Mouse (Mus musculus) midbrain, postnatal 0 days (tissue): ENCODE measurements at regions not wholly inside any gene's neighbourhood (a gene's known extent, or its start where the extent isn't known, plus 50 kb on each side); places are given as distances from the start of the nearest gene placed in this dataset. TPM values are rescaled to one million over a fixed set of nuclear protein-coding genes. Genes with fewer than 3 reads are reported as not detected.
A peak's percentile ranks its signal among the peaks of the same experiment; 100 is the strongest.

ENCODE experiments used
- ATAC-seq: fragments of 200-750 bp; cut with Nextera tagmentation; 2 replicates; pipeline ENCODE4 v1.8.0; 2017; ENCODE audit warnings: moderate number of reproducible peaks, mild to moderate bottlenecking, moderate TSS enrichment, moderate library complexity; ENCODE audit not compliant: low FRiP score
- DNase-seq: peaks from one replicate; pipeline ENCODE4 v3.0.0-alpha.2; 2015; ENCODE audit warnings: low spot score
- H3K27ac ChIP-seq: fragments of 300-500 bp; sonication (generic); 2 replicates; pipeline ENCODE4 v1.5.1; 2014; ENCODE audit warnings: low read depth, mild to moderate bottlenecking, low read length, mixed read lengths
- H3K27me3 ChIP-seq: fragments of 300-500 bp; sonication (generic); 2 replicates; pipeline ENCODE4 v1.6.1; 2014; ENCODE audit warnings: low read length, control low read depth, mixed read lengths; ENCODE audit not compliant: insufficient read depth
- H3K36me3 ChIP-seq: fragments of 300-500 bp; sonication (generic); 2 replicates; pipeline ENCODE4 v1.6.1; 2014; ENCODE audit warnings: low read length, control low read depth, mixed read lengths; ENCODE audit not compliant: insufficient read depth
- H3K4me1 ChIP-seq: fragments of 300-500 bp; sonication (generic); 2 replicates; pipeline ENCODE4 v1.6.1; 2014; ENCODE audit warnings: mild to moderate bottlenecking, control low read depth, antibody characterized with exemption, low read length, mixed read lengths; ENCODE audit not compliant: insufficient read depth
- H3K4me2 ChIP-seq: fragments of 300-500 bp; sonication (generic); 2 replicates; pipeline ENCODE4 v1.6.1; 2014; ENCODE audit warnings: low read depth, mild to moderate bottlenecking, low read length, mixed read lengths; ENCODE audit not compliant: poor library complexity, severe bottlenecking
- H3K4me3 ChIP-seq: fragments of 300-500 bp; sonication (generic); 2 replicates; pipeline ENCODE4 v1.5.1; 2014; ENCODE audit warnings: low read depth, mild to moderate bottlenecking, low read length, moderate library complexity
- H3K9ac ChIP-seq: fragments of 300-500 bp; sonication (generic); replicated peaks from 2 replicates; pipeline ENCODE4 v1.6.1; 2014; ENCODE audit warnings: mild to moderate bottlenecking, low read length, moderate library complexity, mixed read lengths; ENCODE audit not compliant: poor library complexity, severe bottlenecking
- H3K9me3 ChIP-seq: fragments of 300-500 bp; sonication (generic); 2 replicates; pipeline ENCODE4 v1.6.1; 2016; ENCODE audit warnings: low read length, control low read depth
- CTCF ChIP-seq: IDR thresholded peaks from 2 replicates; pipeline ENCODE4 v1.5.1; 2016; ENCODE audit warnings: antibody characterized with exemption, mild to moderate bottlenecking
- WGBS: fragments of 180-500 bp; shearing (Covaris S2); extraction: QIAGEN DNeasy Blood & Tissue Kit; methylation state at CpG from one replicate; pipeline ENCODE4 v1.1.7; 2014; 5-methylcytosine and 5-hydroxymethylcytosine counted together
- microRNA-seq: library from miRNA; unstranded; fragments of <30 nt; microRNA quantifications from one replicate; pipeline ENCODE4, GENCODE M21; 2016; ENCODE audit warnings: borderline number of aligned reads

- TF ChIP-seq CTCF: no peak
- no peaks in the 10 kb centered on the region for H3K36me3 ChIP-seq
- H3K4me2 ChIP-seq: no peak overlapping the region
- no peak overlapping the region for H3K4me3 ChIP-seq
- ATAC-seq: no peak
- no peaks in the 10 kb centered on the region for H3K4me1 ChIP-seq
- no peak overlapping the region for H3K27ac ChIP-seq
- H3K27me3 ChIP-seq: no peaks in the 10 kb centered on the region
- WGBS: 78% methylated on average over 2 of the region's 2 CpGs
- H3K9ac ChIP-seq: no peak overlapping the region
- H3K9me3 ChIP-seq: no peaks in the 10 kb centered on the region
- DNase-seq: no peak
Observed at GRCm38 (mm10) chr11:64924989-64925388, 53.8 kb upstream of the Elac2 start.

DNA sequence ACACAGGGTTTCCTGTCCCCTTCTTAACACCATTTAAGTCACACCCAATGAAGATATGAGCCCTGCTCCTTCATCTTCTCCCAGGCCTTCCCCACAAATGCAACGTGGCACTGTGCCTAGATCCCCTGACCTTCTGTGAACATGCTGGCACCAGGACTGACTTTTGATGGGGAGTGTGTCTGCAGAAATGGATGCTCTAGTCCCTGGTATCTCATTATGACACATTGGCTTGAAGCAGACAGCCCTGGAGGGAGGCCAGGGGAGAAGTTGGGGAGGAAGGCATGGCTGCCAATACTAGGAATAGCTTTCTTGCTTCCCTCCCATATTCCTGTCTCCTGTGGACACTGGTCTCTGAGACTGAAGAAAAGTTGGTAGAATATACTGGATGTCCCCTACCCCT lies 52.9 kb upstream of the Elac2 start:
- Histone ChIP-seq H3K4me1 (no peaks in the 10 kb centered on the region), H3K4me3 (no peak overlapping the region), H3K9me3 (no peaks in the 10 kb centered on the region), H3K27ac (no peak overlapping the region), H3K36me3 (no peaks in the 10 kb centered on the region), H3K27me3 (no peaks in the 10 kb centered on the region), H3K4me2 (no peak overlapping the region), H3K9ac (no peak overlapping the region)
- no peak for ATAC-seq
- peak; percentile 4 for DNase-seq
- WGBS: 83% methylated on average over 1 of the region's 1 CpGs
- TF ChIP-seq CTCF: no peak

Small RNA genes lying in the stretch of these regions (microRNA-seq; reads per million reads assigned to microRNA genes)
- not detected for gene Gm24275
